Mouse (Mus musculus): Measurements from ENCODE around the gene Smarca5. TPM values are rescaled to one million over a fixed set of nuclear protein-coding genes. Genes with fewer than 3 reads are reported as not detected.

Gene Smarca5
- 94.2 TPM for polyA plus RNA-seq (2014; fragmentation: Illumina TruSeq; extraction: RNeasy Lipid Tissue Mini Kit (QIAGEN cat#74804); ENCODE audit: low read depth, low replicate concordance)

DNA sequence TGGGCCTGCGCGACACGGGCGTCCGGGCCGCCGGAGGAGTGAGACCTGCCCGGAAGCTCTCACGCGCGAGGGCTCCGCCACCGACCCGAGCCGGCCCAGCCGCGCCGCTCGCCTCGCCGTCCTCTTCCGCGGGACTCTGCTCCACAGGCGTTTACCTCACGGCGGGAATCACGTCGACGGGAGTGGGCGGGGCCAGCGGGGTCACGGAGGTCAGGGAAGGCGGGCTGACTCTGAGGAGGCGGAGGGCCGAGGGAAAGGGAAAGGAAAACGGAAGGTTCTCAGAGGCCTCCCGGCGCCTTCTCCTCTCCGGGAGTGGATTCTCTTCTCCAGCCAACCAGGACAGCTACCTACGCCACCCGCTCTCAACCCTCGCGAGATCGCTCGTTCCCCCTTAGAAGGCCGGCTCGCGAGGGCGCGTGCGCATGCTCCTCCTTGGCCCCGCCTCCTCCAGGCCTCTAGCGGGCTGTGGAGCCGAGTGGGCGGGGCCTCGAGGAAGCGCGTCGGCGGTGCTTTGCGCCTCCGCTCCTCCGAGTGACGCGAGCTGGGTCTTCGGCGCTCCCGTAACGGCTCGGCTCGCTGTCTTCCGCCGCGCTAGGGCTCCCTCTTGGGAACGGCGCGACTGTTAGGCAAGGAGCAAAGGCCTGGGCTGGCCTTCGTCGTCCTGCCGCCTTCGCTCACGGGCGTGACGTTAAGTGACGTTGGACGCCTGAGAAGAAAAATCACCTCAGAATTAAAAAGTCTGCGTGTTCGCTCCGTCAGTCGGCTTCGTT, at the start of gene Smarca5:
Gene Smarca5 (minus strand): TSS at position 343 of the 770 bp plus-strand sequence.

Other genes starting within 250 kb of the Smarca5 start
- gene Gypa, start 245.7 kb downstream of the Smarca5 start, polyA plus RNA-seq (2014; fragmentation: Illumina TruSeq; extraction: RNeasy Lipid Tissue Mini Kit (QIAGEN cat#74804); ENCODE audit: low read depth, low replicate concordance), result not detected
- not detected for gene Frem3, start 128.4 kb downstream of the Smarca5 start, polyA plus RNA-seq (2014; fragmentation: Illumina TruSeq; extraction: RNeasy Lipid Tissue Mini Kit (QIAGEN cat#74804); ENCODE audit: low read depth, low replicate concordance)
- gene Gab1, start 141.0 kb upstream of the Smarca5 start, polyA plus RNA-seq (2014; fragmentation: Illumina TruSeq; extraction: RNeasy Lipid Tissue Mini Kit (QIAGEN cat#74804); ENCODE audit: low read depth, low replicate concordance), result 28.1 TPM

All from kidney, adult 10 weeks (tissue).